Mouse (Mus musculus): Measurements from ENCODE around the gene Prr5l. TPM values are rescaled to one million over a fixed set of nuclear protein-coding genes. Genes with fewer than 3 reads are reported as not detected.

Gene Prr5l
- total RNA-seq, 2 experiments from 2014 or later, result 2.0 to 4.1 TPM

DNA sequence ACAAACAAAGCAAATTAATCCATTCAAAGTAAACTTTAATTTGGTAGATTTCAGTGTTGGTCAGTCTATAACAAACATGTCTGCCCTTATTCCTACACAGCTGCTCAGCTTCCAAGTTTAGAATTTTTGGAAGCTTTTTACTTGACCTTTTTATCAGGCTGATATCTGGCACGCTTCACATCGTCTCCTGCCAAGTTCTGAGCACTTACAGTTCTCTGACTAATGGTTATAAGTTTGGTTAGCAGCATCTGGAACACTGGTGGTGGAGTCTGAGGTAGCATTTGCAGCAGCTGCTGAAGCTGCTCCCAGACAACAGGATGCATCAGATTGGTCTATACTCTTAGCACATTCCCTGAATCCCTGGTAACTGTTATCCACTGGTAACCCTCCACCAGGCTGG, 1.5 kb upstream of the Prr5l start:
- ATAC-seq (ENCODE audit: poor library complexity, severe bottlenecking), result no peak

DNA sequence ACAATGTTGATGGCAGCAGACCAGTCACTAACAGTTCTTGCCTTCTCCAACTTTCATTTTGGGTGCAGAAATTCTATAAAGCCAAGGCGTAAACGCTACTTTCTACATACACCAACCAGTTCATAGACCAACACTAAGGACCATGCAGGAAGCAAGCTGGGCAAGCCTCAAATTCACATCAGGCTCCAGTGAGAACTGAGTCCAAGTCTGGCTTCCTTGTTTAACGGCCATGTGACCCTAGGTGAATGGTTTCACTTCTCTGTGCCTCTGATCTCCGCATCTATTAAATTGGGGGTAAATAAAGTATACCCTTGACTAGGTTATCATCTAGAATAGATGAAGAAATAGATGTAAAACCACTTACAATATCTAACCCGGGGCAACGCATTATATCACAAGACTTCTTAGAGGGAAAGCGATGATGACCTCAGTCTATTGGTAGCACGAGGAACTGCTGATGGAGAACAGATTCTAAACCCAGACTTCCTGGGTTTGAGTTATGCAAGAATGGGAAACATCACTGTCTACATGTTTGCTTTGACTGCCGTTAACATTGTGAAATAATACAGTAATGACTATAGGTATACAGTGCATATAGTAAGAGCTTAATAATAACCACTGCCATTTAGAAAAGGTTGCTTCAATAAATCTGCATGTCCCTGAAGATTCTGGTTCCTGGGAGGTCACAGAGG, 1.2 kb downstream of the Prr5l start:
- ATAC-seq (ENCODE audit: poor library complexity, severe bottlenecking), result peak; percentile 61

DNA sequence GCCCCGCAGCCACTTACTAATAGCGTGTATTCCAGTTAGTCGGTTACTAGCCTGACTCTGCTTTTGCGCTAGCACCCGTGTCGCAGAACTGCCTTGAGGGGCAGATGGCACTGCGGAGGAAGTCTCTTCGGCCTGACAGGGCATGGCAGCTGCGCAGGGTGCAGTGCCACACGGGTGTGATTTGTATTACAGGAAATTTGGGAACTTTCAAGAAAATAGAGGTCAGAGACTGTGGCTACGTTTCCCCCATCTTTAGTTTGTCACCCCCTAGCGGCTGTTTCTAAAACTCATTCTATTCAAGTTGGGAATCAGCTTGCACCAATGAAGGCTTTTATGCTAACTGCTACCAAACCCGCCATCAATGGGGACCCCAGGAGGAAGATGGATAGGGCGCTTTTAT, 11.6 kb downstream of the Prr5l start:
- peak; percentile 69 for ATAC-seq (ENCODE audit: poor library complexity, severe bottlenecking)

- peak; percentile 95 for ATAC-seq (ENCODE audit: poor library complexity, severe bottlenecking)
These were observed 14.1 kb downstream of the Prr5l start for GRCm38 (mm10) chr2:101868683-101869082.

GRCm38 (mm10) chr2:101862219-101863123, 20.4 kb downstream of the Prr5l start:
- no peak for ATAC-seq (ENCODE audit: poor library complexity, severe bottlenecking)

DNA sequence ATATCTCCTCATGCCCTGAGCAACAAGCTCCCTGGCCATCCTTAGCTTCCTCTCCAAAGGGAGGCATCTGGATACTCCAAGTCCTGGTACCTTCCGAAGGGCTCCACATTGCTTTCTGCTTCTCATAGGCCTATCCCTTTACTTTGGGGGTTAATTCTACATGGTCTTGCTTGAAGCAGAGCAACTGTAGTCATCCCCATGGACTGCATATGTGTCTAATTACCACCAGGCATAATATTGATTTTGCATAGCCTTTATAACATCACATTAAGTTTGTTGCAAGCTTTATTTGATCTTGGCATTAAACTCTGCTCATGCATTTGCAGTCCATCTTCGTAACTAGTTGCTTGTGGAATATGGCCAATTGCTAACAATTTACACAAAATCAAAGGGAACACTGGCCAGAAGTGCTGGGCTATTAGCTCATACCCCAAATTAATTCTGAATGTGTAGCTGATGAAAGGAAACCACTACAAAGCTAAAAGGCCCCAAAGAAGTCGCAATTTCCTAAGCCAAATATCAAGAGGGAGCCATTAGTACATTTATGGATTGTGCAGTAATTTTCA, 21.8 kb downstream of the Prr5l start:
- ATAC-seq (ENCODE audit: poor library complexity, severe bottlenecking), result no peak

DNA sequence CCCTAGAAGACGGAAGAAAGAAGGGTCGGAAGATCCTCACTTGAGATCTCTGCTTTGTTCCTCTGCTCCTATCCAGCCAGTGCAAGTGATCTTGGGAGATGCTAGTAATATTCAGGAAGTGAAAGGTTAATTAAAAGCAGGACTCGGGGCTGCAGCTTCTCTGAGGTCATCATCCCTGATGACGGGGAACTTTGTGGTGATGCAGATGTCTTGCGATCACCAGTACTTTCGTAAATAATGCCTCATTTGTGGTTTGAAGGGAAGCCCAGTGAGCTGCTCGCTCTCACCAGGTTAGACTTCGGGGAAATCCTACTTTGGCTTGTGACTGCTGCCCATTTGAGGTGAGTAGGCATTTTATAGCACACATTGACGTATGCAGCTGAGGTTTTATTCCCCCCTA, 26.7 kb downstream of the Prr5l start:
- ATAC-seq (ENCODE audit: poor library complexity, severe bottlenecking), result peak; percentile 40; the same call in 1 of the 2 replicates

DNA sequence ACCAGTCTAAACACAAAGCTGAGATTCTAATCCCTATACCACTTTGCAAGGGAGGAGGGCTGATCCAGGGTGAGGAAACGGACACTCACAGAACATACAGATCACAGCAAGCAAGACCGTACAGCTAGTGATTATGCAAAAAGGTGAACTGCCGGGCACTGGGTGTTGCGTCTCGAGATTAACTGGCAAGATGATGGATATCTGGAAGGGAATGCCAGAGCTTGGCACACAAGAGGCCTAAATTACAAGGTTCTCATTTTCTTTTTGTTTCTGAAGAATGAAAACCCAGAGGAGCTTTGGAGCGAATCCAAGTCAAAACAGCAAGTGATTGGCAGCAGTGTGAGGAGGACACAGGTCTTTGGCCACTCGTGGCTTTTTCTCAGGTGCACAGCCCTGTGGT, 28.0 kb downstream of the Prr5l start:
- no peak for ATAC-seq (ENCODE audit: poor library complexity, severe bottlenecking)

DNA sequence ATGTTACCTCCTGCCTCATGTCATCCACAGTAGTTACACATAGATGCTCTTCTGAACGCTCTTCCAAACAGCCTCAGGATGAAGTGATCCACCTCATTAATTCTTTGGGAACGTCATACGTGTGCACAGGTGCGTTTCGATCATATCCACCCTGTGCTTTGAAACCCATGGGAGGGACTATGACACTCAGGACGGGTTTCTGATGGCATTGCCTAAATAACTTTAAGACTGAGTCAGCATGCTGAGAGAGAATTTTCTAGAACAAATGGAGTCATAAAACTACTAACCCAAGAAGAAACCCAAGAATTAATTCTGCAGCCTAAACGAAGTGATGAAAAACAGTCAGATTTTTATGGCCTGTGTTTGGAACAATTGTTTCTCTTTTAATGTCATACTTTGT, 40.1 kb downstream of the Prr5l start:
- ATAC-seq (ENCODE audit: poor library complexity, severe bottlenecking), result no peak

- ATAC-seq (ENCODE audit: poor library complexity, severe bottlenecking), result 0 out of 2 replicates have a peak, but pooled peaks have one; percentile 38
These were observed 47.9 kb downstream of the Prr5l start for GRCm38 (mm10) chr2:101834816-101835523.

- ATAC-seq (ENCODE audit: poor library complexity, severe bottlenecking), result no peak
These were observed 50.5 kb downstream of the Prr5l start for GRCm38 (mm10) chr2:101832361-101832760.

DNA sequence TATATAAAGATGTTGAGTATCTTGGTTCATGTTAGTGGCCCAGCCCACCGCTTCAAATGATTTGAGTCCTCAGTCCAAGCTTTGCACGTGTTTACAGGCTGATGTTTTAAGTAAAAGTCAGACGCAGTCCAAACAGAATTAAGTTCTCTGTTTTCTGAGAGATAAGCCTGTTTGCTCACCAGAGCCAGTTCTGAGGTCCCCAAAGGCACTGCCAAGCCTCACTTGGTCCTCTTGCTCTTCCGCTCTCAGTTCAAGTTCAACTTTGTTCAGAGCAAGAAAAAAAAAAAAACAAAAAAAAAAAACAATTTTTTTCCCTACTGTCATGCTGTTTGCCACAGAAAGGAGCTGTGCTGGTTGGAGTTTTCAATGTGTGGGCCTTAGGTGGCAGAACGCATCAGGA, 51.0 kb downstream of the Prr5l start:
- no peak for ATAC-seq (ENCODE audit: poor library complexity, severe bottlenecking)

GRCm38 (mm10) chr2:101830186-101830915, 52.5 kb downstream of the Prr5l start:
- ATAC-seq (ENCODE audit: poor library complexity, severe bottlenecking), result no peak

- no peak for ATAC-seq (ENCODE audit: poor library complexity, severe bottlenecking)
These were observed 53.8 kb downstream of the Prr5l start for GRCm38 (mm10) chr2:101829013-101829412.

- peak; percentile 66 for ATAC-seq (ENCODE audit: poor library complexity, severe bottlenecking)
These were observed 54.7 kb downstream of the Prr5l start for GRCm38 (mm10) chr2:101828057-101828643.

DNA sequence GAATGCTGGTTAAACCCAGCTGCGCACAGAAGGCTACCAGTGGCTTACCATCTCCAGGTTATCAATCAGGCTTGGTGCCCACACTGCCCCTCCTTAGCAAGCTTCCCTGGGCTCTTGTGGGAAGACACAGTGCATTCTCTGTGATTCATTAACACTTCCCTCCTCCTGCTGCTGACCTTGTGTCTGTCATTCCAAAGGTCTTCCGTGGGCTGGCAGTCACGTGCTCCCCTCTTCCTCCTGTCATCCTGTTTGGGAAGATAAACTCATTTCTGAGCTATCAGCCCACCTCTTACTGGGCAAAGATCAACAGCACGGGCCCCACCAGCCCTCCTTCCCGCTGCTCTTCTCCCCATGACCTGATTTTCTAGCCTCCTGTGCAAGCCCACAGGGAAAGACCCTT, 55.2 kb downstream of the Prr5l start:
- no peak for ATAC-seq (ENCODE audit: poor library complexity, severe bottlenecking)

DNA sequence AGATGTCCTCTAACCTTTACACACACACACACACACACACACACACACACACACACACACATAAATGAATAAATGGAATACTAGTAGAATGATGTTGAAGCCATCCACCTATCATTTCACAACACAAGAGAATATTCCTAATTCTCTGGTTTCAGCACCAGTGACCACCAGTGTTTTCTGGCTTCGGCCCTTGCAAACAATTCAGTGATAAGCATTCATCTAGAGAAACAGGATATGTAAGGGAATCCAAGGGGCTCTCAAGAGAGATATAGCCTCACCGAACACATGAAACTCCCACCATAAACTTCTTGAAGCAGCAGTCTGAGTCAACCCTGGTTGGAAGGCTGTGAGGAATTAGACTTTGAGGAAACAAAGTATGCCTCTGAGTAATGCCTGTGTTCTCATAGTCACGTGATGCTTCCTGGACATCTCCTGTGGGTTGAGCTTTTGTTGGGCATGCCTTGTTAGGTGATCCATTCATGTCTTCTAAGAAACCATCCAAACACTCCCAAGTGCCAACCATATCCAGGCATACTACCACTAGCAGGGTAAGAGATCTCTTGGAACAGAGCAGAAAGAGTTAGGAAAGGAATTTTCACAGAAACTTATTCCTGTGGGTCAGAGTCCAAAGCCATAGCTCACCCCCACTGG, 55.8 kb downstream of the Prr5l start:
- ATAC-seq (ENCODE audit: poor library complexity, severe bottlenecking), result no peak

DNA sequence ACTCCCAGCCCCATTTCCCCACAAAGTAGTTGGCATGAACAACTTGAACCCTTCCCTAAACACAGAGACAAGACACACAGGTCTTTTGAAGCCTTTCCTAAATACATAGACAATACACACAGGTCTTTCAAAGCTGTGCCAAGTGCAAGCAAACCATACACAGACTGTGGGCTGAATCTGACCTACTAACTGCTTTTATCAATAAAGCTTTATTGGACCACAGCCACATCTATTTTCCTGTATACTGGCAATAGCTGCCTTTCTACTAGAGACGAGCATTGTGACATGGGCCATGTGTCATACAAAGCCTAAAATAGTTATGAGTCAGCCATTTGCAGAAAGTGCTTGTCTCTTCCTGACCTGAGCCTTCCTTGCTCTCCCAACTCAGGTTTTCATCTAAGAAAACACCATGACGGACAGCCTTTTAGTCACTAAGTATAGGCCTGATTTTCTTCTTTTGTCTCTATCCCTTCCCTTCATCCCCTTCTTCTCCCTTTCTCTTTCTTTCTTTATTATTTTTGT, 56.6 kb downstream of the Prr5l start:
- ATAC-seq (ENCODE audit: poor library complexity, severe bottlenecking), result no peak
